Mouse (Mus musculus) ES-E14 (cell line): ENCODE measurements around the gene Fbxl19. TPM values are rescaled to one million over a fixed set of nuclear protein-coding genes. Genes with fewer than 3 reads are reported as not detected.

Source experiments
- DNase-seq: peaks from one replicate; pipeline ENCODE4 v3.0.0-alpha.2; 2013; ENCODE audit warnings: low read depth, low spot score
- H3K27ac ChIP-seq: 2 replicates; pipeline ENCODE4 v1.5.1; 2012; ENCODE audit warnings: low read depth, mild to moderate bottlenecking, low read length, moderate library complexity, mixed read lengths; ENCODE audit not compliant: poor library complexity, insufficient read depth, severe bottlenecking
- H3K36me3 ChIP-seq: 2 replicates; pipeline ENCODE4 v1.6.1; 2012; ENCODE audit warnings: mild to moderate bottlenecking, low read length, moderate library complexity, mixed read lengths; ENCODE audit not compliant: control insufficient read depth, poor library complexity, insufficient read depth, severe bottlenecking
- H3K4me1 ChIP-seq, 2 experiments: fragments of 150-350 bp in 1 of 2; sonication (generic) in 1 of 2; 2 replicates each; pipeline ENCODE4 v1.6.1; 2012; ENCODE audit warnings: low read length in 2 of 2, mild to moderate bottlenecking in 1 of 2, mixed read lengths in 1 of 2; ENCODE audit not compliant: control insufficient read depth in 2 of 2, insufficient read depth in 2 of 2, poor library complexity in 1 of 2
- H3K4me3 ChIP-seq, 2 experiments: fragments of 150-350 bp in 1 of 2; sonication (generic) in 1 of 2; 2 replicates each; pipeline ENCODE4 v1.5.1; 2012; ENCODE audit warnings: low read length in 2 of 2, low read depth in 1 of 2, mild to moderate bottlenecking in 1 of 2, mixed read lengths in 1 of 2; ENCODE audit not compliant: insufficient read depth in 1 of 2, poor library complexity in 1 of 2, severe bottlenecking in 1 of 2
- H3K9ac ChIP-seq: 2 replicates; pipeline ENCODE4 v1.6.1; 2012; ENCODE audit warnings: low read depth, mild to moderate bottlenecking, low read length, mixed read lengths; ENCODE audit not compliant: poor library complexity, insufficient read depth, severe bottlenecking
- H3K9me3 ChIP-seq: fragments of 150-350 bp; sonication (generic); 2 replicates; pipeline ENCODE4 v1.6.1; 2012; ENCODE audit warnings: low read depth, mild to moderate bottlenecking, low read length; ENCODE audit not compliant: control insufficient read depth, insufficient read depth
- CHD2 ChIP-seq: IDR thresholded peaks from 2 replicates; pipeline ENCODE4 v1.6.1; 2014; ENCODE audit warnings: mild to moderate bottlenecking, low read depth, low read length, inconsistent platforms
- HCFC1 ChIP-seq: IDR thresholded peaks from 2 replicates; pipeline ENCODE4 v1.6.1; 2012; ENCODE audit warnings: low read length, inconsistent platforms, borderline replicate concordance; ENCODE audit not compliant: insufficient read depth
- MAFK ChIP-seq: IDR thresholded peaks from 2 replicates; pipeline ENCODE4 v1.6.1; 2014; ENCODE audit warnings: mild to moderate bottlenecking, low read depth, low read length, inconsistent platforms; ENCODE audit not compliant: insufficient read depth
- ZC3H11A ChIP-seq: IDR thresholded peaks from 2 replicates; pipeline ENCODE4 v1.6.1; 2012; ENCODE audit warnings: low read depth, mild to moderate bottlenecking, inconsistent platforms, low read length, borderline replicate concordance
- ZNF384 ChIP-seq: IDR thresholded peaks from 2 replicates; pipeline ENCODE4 v1.6.1; 2012; ENCODE audit warnings: low read depth, low read length, inconsistent platforms
- in situ Hi-C, 2 experiments: fragments of 600-800 bp; cut with MboI; formaldehyde crosslinking; loops; one replicate each; pipeline ENCODE4 v1.15.1; 2025; ENCODE audit warnings: low sequenced_read_pairs in 2 of 2, inconsistent platforms in 1 of 2; ENCODE audit not compliant: unreplicated experiment in 2 of 2
- total RNA-seq: library from RNA; depleted of rRNA; stranded (reverse); fragments of 300-350 nt; gene quantifications from 2 replicates; pipeline ENCODE4 v1.2.3, GENCODE M21; 2012

The Fbxl19 gene
- total RNA-seq, 1 experiment, result 86.9 TPM

DNA sequence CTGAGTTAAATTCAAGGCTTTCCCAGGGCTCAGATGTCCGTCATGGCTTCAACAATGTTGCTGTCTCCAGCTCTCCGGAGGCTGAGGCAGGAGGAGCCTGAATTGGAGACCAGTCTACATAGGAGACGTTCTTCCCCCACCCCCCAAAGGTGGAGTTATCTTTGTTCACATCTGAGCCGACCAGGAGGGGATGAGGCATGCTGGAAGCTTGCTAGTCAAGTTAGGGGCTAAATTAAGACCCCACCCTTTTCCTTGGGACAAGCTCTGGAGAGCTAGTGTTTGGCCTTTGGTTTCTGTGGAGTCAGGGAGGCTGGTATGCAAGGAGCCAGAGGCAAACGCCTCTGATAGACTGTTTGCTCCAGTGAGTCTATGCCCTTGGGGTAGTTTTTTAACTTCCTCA is 8.8 kb downstream of the Fbxl19 start:
- peaks cover 3 to 41% of the 10 kb centered on the region in 2 experiments for H3K4me1 ChIP-seq
- no peak for TF ChIP-seq CHD2
- no peak for TF ChIP-seq HCFC1
- TF ChIP-seq MAFK, result no peak
- TF ChIP-seq ZC3H11A, result no peak
- TF ChIP-seq ZNF384, result no peak
- H3K27ac ChIP-seq, result no peak overlapping the region
- peaks cover 90% of the 10 kb centered on the region for H3K36me3 ChIP-seq
- DNase-seq, result no peak
- H3K9me3 ChIP-seq, result no peaks in the 10 kb centered on the region
- H3K9ac ChIP-seq, result no peak overlapping the region
- in situ Hi-C loops, result no loop called here
- no peak overlapping the region for H3K4me3 ChIP-seq

DNA sequence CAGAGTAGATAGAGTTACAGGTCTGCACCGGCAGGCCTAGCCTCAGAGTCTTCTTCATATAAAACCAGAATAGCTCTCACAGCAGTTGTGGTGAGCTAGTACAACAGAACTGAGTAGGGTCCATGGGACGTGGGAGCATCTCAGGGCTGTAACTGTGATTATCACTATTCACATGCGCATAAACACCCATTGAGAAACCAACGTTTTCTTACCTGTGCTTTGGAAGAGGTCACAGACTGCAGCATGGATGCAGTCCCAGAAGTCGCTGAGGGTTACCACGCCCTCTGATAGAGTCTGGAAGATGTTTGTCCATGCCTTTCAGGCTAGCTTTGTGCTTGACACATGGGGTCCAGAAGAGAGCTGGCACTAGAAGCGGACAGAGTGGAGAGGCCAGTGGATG is 9.4 kb downstream of the Fbxl19 start:
- Histone ChIP-seq H3K36me3 (peaks cover 88% of the 10 kb centered on the region), H3K9ac (no peak overlapping the region), H3K4me1 (peaks cover 3 to 41% of the 10 kb centered on the region in 2 experiments), H3K27ac (peak overlapping the region; percentile 4; the same call in 1 of the 2 replicates), H3K4me3 (no peak overlapping the region), H3K9me3 (no peaks in the 10 kb centered on the region)
- no peak for DNase-seq
- TF ChIP-seq CHD2 (no peak), ZC3H11A (no peak), ZNF384 (no peak), HCFC1 (no peak), MAFK (no peak)
- in situ Hi-C loops, result no loop called here

DNA sequence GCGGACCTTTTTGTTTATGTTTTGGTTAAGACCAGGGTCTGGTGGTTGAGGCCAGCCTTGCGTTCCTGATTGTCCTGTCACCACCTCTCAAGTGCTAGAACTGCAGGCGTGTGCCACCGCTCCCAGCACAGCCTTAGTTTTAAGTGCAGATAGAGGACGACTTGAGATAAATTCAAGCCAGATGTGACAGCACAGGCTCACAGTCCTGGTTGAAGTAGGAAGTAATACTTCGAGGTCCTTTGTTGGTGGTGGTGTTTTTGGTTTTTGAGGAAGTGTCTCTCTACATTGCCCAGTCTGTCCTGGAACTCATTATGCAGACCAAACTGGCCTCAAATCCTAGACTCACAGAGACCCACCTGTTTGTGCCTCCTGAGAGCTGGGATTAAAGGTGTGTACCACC is 15.4 kb downstream of the Fbxl19 start:
- no peak overlapping the region for H3K27ac ChIP-seq

DNA sequence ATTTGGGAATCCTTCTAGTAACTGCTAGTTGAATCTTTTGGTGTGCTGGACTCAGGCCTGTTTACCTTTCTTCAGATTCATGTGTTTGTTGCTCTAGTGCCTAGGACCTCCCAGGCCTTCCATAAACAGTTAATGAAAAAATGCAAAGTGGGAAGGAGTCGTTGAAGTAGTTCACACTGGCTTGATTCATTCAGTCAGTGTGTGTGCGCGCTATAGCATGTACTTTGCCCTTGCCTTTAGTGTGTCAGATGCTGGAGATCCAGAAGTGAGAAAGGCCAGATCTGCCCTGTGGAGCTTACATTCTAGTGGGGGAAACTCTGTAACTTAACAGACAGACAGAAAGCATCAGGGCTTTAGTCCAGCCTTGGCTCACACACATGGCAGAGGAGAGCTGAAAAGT is 16.1 kb downstream of the Fbxl19 start:
- Histone ChIP-seq H3K9ac (no peak overlapping the region), H3K36me3 (peaks cover 53% of the 10 kb centered on the region), H3K9me3 (no peaks in the 10 kb centered on the region), H3K27ac (no peak overlapping the region), H3K4me1 (peaks cover 0 to 7% of the 10 kb centered on the region in 2 experiments; a peak in 2 of 4 replicates), H3K4me3 (no peak overlapping the region)
- no peak for TF ChIP-seq MAFK
- no peak for TF ChIP-seq ZNF384
- TF ChIP-seq ZC3H11A, result no peak
- no peak for TF ChIP-seq CHD2
- no peak for TF ChIP-seq HCFC1
- DNase-seq, result no peak
- in situ Hi-C loops, result no loop called here

More for the DNA sequence above, 15.4 kb downstream of the Fbxl19 start:
- Histone ChIP-seq H3K9ac (no peak overlapping the region), H3K4me3 (no peak overlapping the region), H3K36me3 (peaks cover 58% of the 10 kb centered on the region), H3K4me1 (peaks cover 0 to 10% of the 10 kb centered on the region in 2 experiments; a peak in 2 of 4 replicates), H3K9me3 (no peaks in the 10 kb centered on the region)
- TF ChIP-seq MAFK (no peak), ZC3H11A (no peak), CHD2 (no peak), HCFC1 (no peak), ZNF384 (no peak)
- in situ Hi-C loops, result no loop called here
- no peak for DNase-seq

DNA sequence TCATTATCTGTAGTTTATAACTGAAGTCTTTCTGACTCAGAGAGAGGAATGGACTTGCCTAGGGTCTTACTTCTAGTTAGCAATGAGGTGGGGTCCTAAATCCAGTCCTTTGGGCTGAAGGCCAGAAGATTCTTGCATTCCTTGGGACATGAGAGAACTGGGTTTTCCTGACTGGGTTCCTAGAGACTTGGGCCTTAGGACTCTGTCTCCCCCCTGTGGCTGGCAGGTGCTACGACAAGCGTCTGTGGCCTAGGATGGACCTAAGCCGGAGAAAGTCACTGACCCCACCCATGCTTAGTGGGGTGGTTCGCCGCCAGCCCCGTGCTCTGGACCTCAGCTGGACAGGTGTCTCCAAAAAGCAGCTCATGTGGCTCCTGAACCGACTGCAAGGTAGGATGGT is 16.7 kb downstream of the Fbxl19 start:
- in situ Hi-C loops, result no loop called here
- Histone ChIP-seq H3K4me3 (no peak overlapping the region), H3K4me1 (peaks cover 0 to 3% of the 10 kb centered on the region in 2 experiments; a peak in 2 of 4 replicates), H3K27ac (no peak overlapping the region), H3K9me3 (no peaks in the 10 kb centered on the region), H3K9ac (no peak overlapping the region), H3K36me3 (peaks cover 51% of the 10 kb centered on the region)
- no peak for TF ChIP-seq ZNF384
- peak; percentile 66 for TF ChIP-seq ZC3H11A
- no peak for DNase-seq
